Mouse (Mus musculus): Measurements from ENCODE around the gene Cckbr.
"Not testable (repeated sequence)": the region's sequence is repeated elsewhere in the genome, so short reads cannot be mapped to it uniquely, and the experiment has no call there.

Cckbr gene

DNA sequence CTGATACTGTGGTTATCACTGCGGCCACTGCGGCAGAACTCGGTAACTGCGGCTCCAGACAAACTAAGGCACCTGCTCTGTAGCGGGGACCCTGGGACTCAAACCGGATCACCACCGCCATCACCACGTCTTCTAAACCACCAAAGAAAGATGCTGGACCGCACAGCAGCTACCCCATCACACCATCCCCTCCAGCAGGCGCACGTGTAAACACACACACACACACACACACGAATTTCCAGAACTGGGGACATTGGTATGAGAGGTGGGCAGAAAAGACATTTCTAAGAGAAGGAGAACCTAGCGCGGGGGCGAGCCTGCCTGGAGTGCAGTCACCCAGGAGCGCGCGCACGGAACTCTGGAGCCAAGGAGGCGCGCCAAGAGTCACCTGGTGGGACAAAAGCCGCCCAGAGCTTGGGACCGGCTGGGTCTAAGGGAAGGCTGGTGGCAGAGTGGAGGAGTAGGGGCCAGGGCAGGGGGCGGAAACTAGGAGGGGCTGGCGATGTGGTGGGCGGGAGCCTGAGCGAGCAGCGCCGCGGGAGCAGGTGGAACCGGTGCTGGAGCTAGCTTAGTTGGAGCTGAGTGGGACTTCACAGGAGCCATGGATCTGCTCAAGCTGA, at the start of gene Cckbr:
Gene Cckbr (plus strand): TSS at position 308 of the 620 bp plus-strand sequence.
- DNase-seq (ENCODE audit: low spot score) = no peak

DNA sequence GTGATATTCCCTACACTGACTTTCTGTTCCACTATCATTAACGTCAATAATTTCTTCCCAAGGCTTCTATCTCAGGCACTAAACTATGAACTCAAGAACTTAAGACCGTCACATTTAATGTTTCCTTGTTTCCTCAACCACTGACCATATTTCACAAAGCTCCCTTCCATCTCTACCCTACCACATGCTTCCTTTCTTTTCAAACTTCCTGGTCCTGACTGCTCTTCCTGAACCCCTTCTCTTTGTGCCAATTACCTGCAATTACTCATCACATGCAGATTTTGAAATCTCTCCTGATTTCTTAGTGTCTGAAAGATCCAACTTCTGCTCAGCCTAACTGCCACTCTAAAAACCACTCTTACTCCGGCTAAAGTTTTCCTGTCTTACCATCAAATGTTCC, 45.2 kb upstream of the Cckbr start:
- no peak for DNase-seq (ENCODE audit: low spot score)

DNA sequence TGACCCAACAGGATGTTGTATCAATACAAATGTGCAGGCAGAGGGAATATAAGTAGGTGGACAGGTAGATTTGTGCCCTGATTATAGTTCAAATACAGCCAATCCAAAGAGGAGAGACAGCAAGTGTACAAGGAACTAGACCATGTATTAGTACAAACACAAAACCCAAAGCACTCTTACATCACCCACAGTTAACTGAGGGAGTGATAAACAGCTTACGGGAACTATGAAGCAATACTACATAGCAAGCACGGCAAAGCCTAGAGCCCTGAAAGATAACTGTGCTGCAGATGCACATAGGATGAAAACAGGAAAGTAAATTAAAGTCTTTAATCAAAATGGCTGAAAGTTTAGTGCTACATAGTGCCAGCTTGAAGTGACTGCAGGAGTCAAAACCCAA, 37.8 kb upstream of the Cckbr start:
- DNase-seq (ENCODE audit: low spot score) = no peak

DNA sequence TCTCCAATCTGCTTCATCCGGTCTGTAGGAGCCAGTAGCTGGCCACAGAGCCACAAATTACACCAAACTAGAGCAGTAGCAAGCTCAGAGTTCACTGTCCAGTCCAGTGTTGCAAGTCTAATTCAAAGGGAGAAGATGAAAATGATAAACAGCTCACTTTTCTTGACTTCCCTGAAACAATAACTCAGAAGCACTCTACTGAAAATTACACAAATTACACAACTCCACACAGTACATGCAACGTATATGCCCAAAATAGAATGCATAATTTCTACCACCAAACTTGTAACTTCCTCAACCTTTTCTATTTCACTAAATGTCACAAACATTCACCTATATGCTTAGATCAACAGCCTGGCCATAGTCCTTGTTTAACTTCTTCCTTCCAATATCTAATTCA, 35.3 kb upstream of the Cckbr start:
- DNase-seq (ENCODE audit: low spot score) = no peak

DNA sequence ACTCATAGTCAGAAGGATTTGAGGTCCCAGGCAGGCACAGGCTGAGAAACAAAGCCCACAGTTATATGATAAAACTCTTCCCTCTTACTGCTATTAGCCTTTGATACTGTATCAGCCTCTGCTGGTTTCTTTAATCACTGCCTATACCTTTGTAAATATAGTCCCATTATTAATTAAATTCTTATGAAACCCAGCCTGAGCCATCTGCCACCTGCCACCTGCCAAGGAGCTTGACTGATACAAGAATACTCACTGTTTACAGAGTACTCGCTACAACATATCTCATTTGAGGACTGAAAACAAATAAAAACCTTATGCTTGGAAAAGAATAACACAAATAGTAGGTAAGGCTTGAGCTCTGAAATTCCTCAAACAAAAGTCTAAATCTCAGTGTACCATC, 30.9 kb upstream of the Cckbr start:
- DNase-seq (ENCODE audit: low spot score) = no peak

DNA sequence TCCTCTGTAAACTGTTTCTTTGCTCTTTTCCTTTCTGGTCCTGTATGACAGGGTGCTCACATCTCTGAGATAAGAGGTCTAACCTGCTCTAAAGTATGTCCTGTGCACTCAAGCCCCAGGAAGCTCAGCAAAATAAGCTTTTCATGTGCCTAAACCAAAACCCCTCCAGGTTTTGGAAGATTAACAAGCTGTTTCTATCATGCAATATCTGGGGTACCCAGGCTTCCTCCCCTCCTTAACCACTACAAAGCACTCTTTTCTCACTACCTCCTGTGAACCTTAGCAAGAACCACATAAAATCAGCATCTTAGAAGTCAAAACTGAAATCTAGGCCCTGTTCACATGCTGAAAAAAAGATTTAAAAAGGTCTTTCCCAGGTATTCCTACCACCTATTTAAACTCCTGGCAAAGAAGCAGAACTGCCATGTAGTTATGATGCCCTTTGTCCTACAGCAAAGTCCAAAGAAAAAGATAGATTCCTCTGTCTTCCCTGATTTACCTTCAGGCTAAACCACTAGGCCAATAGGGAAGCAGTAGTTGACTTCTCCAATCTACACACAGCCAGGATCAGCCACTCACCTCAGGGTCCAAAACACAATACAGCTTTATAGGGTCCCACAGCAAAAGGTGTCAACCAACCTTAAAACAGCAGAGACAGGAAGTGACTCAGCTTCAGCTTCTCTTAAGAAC, 30.3 kb upstream of the Cckbr start:
- no peak for DNase-seq (ENCODE audit: low spot score)

DNA sequence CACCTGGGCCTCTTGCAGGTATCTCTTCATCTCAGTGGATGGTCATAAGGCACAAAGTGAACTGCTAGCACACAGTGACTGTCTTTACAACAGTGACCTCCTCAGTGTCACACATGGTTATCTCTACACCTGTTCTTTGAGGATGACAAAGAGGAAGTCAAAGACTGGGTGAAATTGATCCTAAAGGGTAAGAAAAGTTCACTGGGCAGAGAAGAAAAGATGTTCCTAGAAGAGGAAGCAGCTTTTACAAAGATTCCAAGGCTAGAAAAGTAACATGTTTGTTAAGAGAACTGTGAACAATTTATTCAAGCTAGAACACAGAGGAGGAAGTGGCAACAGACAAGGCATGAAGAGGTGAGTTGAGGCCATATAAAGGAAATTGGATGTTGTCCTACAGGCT, 29.4 kb upstream of the Cckbr start:
- no peak for DNase-seq (ENCODE audit: low spot score)

DNA sequence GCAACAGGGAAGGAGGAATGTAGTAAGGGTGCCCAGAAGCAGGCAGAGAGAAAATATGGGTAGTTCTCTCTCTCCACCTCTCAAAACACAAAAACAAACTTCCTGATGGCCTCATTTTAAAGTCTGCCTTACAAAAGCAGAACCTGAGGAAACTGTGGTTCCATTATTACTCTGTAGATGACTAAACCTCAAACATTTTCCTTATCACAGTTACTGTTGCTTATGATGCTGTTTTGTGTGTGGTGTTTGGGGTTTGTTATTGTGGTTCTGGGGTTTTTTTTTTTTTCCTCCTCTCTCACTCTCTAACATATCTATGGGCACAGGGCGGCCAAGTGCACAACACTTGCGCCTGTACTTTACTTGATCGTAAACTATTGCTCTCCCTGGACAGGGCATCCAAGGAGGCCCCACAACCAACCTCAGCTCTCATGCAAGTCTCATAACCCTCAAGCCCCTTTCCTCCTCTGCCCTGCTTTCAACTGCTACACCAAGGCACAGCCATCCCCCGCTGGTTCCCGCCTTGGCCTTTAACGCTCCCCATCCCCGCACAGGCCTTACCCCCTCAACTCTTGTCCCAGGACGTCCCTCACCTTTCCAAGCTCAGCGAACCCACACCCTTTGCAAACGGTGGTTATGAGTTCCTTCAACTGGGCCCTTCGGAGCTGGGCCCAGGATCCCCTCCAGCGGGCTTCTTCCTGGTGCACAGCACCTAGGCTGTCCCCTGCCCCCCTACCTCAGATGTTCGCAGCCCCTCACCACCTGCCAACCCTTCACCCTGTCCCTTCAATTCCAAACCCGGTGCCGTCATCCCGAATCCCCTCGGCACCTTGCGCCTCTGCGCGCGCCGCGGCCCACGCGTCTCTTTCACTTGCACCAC, 26.2 kb upstream of the Cckbr start:
- DNase-seq (ENCODE audit: low spot score) = no peak

DNA sequence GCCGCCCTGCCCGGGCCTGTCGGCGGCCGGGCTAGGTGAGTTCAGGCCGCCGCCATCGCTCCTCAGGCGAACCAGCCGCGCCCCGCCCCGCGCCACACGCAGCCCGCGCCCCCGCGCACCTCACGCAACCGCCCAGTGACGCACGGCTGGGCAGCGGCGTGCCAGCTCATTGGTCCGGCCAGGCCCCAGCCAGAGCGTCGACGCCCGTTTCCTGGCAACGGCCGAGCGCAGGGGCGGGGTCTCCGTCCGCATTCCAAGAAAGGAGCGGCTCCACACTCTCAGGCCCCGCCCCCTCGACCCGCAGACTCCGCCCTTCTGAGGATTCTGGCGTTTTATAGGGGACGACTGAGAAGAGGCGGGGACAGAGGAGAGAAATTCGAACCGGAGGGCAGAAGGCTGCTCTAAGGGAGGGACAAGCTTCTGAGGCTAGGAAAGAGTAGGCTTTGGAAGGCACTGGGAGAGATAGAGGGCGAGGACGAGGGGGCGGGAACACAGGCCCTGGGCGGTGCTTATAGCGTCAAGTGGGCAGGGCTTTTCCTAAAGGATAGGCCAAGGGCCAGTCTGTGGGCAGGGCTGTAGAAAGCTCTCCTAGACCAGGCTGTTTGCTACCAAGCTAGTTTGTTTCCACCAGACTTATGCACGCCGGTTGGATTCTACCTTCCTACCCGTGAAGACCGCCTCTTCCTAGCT, 25.5 kb upstream of the Cckbr start, which contains the start of gene Fam160a2:
Gene Fam160a2 (minus strand): TSS at position 120 of the 690 bp plus-strand sequence.
- peak; percentile 97 for DNase-seq (ENCODE audit: low spot score)

DNA sequence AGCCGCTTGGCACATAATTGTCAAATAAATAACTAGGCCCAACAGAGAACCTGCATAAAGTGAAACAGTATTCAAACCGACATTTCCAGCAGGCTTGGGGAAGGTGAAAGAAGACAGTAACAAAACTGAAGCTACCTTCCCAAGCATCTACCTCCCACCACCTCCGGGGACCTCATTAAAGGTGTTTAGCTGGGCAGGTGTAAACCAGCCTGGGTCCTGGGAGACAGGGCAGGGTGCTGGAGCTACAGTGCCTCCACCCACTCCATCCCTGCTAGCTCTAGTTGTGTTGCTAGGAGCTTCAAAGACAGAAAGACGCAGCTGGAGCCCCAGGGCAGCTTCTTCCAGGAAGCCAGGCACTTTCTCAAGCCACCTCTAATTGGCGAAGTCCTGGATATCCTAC, 21.3 kb upstream of the Cckbr start, which contains the start of gene Cnga4:
Gene Cnga4 (plus strand): TSS at position 301 of the 400 bp plus-strand sequence.
- DNase-seq (ENCODE audit: low spot score) = no peak

DNA sequence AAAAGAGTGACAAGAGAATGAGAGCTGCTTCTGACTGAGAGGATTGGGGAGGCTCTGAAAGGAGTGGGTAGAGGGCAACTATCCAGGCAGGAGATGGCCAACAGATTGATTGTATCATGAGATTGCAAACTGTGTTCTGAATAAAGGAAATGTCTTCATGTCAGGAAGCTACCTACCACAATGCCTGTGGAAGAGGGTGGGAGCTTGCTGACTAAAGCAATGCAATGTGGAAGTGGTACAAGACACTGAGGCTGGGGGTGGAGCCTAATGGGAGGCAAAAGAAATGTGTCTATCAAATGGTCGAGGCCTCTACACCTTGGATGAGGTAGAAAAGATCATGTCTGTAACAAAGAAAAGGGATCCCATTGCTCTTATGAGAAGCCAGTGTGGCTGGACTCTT, 19.2 kb upstream of the Cckbr start:
- DNase-seq (ENCODE audit: low spot score) = no peak

DNA sequence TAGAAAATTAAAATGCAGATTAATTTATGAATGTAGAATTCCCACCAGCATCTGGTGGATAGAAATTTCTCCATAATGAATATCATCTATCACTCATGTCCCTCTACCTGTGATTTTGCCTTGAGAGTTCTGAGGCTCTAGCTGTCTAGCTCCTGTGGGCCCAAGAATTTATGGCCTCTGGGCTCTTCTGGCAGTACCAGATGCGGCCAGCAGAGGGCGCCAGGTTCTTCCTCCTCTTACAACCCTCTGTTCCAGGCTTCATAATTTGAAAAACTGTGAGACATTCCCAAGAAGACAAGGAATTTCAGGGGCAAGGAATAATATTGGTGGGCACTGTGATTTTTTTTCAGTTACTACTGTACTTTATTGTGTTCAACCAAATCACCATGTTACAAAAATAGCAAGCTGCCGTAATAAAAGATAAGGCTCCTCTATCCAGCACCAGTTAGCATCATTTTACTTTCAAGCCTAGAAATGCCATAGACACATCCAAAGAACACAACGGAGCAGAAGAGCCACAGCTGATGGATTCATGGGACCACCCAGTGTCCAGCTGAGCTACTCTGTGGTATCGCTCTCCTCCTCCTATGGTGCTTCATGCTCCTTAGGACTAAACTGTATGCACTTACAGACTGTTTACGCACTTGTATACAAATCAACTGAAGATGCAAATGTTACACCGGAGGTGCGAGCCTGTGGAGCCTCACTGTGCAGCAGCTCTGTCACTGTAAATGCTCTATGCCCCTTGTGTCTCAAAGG, 13.5 kb upstream of the Cckbr start:
- DNase-seq (ENCODE audit: low spot score) = not testable (repeated sequence)

DNA sequence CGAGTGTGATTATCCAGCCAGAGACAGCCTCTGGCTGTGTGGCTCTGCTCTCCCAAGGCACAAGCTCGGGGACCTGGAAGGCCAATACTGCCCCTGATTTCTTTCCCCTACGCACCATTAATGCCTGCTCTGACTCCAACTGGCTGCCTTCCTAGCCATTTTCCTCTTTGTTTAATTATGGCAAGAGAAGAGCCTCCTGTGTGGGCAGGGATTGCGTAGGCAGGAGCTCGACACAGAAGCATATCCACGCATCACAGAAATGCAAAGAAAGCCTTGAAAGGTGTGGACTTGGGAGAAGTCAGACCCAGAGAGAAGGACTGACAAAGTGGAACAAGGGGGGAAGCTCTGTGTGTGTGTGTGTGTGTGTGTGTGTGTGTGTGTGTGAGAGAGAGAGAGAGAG, 11.1 kb upstream of the Cckbr start:
- no peak for DNase-seq (ENCODE audit: low spot score)

DNA sequence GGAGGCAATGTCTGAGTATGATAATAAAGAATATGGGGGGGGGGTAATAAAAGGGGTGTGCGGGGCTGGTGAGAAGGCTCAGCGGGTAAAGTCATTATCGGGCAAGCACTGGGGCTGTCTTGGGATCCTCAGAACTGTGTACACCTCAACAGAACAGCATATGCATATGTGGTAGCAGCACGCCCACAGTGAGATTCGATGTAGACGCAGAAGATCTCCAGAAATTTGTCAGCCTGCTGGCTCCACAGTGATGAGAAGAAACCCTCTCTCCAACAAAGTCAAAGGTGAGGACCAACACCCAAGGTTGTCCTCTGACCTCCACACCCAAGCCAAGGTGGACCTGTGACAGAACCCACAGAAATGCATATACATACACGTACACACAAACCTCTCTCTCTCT, 9.0 kb upstream of the Cckbr start:
- no peak for DNase-seq (ENCODE audit: low spot score)

DNA sequence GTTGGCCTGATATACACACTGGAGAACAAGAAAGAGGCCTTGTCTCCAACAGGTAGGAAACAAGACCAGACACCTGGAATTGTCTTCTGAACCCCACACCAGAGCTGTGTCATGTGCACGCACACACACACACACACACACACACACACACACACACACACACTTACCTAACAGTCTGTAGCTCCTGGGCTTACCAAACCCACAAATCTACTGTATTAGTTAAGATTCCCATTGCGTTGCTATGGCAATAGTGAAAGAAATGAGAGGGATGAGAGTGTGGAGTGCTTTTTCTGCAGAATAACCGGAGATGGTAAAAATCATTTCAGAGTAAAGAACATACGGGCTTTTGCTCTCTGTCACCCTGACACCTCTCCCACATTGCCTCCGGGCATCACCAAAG, 7.4 kb upstream of the Cckbr start:
- no peak for DNase-seq (ENCODE audit: low spot score)

DNA sequence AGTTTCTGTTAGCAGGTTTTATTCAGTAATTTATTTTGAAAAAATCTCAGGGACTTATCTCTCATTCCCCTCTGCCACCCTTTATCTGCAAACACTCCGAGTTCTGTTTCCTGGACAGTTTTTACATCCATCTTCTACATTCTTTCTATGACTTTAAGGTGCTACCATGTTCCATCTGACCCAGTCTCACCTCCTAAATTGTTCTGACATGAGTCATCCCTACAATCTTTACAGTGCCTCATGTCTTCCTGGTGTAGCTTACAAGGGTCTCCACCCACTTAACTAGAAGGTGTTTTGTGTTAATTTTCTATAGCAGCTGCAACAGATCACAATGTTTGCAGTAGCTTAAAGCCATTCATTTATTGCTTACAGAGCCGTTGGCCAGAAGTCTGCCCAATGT, 4.6 kb upstream of the Cckbr start:
- DNase-seq (ENCODE audit: low spot score) = no peak

DNA sequence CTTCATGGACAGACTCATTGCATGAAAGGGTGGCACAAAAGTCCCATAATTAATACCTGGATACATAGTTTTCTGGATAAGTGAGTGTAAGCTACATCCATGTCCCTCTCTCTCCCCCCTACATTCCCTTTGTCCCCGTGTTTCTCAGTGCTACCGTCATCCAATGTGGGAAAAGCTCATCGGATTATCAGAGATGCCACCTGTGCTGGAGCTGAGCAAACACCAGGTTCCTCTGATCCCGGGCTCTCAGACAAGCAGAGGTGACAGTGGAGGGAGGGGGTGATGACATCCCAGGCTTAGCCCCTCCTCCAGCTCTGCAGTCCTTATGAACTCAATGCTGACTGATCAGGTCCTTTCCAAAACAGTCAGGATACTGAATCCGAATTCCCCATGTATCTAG, 1.2 kb upstream of the Cckbr start:
- no peak for DNase-seq (ENCODE audit: low spot score)

DNA sequence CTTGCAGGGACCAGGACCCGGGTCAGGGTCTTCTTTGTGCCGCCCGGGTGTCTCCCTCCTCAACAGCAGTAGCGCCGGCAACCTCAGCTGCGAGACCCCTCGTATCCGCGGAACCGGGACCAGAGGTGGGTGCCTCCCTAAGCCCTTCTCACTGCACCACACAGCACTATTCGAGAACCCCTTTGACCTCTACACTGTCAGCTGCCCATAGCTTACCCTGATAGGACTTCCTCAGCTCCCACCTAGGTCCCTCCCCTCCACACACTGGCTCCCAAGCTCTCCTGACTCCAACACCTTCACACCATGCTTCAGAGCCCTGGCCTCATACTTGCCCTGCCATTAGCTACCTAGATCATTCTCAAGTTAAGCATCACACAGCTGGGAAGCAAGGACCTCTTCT, 520 bp downstream of the Cckbr start:
- DNase-seq (ENCODE audit: low spot score) = no peak

DNA sequence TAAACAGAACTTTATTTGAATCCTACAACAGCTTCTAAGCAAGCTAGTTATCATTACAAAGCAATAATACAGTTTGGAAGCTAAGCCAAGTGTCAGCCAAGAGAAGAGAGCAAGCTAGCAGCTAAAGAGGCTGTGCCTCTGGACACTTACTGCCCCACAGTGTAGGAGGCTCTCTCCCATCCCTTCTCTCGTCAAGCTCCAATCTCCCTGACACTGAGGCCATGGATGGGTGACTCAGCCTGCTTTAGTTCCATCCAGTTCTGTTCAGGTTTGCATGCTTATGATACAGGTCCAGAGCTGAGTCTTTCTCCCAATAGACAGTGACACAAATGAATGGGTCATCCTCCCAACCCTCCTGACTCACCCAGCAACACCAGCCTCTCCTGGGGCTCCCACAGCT, 6.5 kb downstream of the Cckbr start:
- DNase-seq (ENCODE audit: low spot score) = no peak

DNA sequence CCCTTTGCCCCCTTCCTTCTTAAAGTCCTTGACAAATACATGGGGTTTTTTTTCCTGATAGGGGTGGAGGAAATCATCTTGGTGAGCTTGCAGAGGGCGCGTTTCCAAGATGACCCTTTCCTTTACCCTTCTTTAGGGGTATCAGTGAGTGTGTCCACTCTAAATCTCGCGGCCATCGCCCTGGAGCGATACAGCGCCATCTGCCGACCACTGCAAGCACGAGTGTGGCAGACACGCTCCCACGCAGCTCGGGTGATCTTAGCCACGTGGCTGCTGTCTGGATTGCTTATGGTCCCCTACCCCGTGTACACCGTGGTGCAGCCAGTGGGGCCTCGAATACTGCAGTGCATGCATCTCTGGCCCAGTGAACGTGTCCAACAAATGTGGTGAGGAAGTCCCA, 8.3 kb downstream of the Cckbr start:
- DNase-seq (ENCODE audit: low spot score) = no peak

DNA sequence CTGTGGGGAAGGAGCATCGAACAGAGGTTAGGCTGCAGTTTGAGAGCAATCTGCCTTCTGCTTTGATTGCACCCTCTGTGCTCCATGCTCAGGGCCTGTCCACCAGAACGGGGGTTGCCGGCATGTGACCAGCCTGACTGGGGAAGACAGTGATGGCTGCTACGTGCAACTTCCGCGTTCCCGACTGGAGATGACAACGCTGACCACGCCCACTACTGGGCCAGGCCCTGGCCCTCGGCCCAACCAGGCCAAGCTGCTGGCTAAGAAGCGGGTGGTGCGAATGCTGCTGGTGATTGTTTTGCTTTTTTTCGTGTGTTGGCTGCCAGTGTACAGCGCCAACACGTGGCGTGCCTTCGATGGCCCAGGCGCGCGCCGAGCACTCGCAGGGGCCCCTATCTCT, 9.3 kb downstream of the Cckbr start:
- DNase-seq (ENCODE audit: low spot score) = no peak
